Mouse (Mus musculus) naive thymus-derived CD4-positive, alpha-beta T cell, adult 2 months (primary cell): Measurements from ENCODE around the gene Tax1bp3.

ENCODE experiments used
- DNase-seq: peaks from one replicate; pipeline ENCODE4 v3.0.0-alpha.2; 2011; ENCODE audit warnings: low read depth

Tax1bp3 gene

DNA sequence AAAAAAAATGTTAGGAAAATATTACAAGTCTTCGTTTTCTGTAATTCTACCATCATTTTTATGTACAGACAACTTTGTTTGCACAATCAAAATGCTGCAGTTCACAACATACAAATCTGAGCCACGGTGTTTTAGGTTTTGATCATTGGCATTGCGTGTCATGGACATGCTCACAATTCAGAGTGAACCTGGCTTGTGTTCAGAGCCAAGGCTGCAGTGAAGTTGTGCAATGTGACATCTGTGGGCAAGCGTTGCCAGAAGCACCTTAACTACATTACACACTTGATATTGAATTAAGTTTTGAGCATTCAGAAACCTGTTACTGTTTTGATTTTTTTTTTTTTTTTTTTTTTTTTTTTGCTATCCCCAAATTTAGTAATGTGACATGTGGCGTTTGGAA lies 53.2 kb downstream of the Tax1bp3 start:
- DNase-seq: no peak

- no peak for DNase-seq
These were observed 55.6 kb downstream of the Tax1bp3 start for GRCm38 (mm10) chr11:73232513-73232912.
